Mouse (Mus musculus) granulocyte monocyte progenitor cell, adult 5-6 weeks (primary cell): Measurements from ENCODE around the gene Sval2. TPM values are rescaled to one million over a fixed set of nuclear protein-coding genes. Genes with fewer than 3 reads are reported as not detected.

Source experiments
- ATAC-seq: replicated peaks from 2 replicates; pipeline ENCODE4 v1.8.0; 2016; ENCODE audit warnings: mild to moderate bottlenecking, moderate TSS enrichment, inconsistent platforms; ENCODE audit not compliant: poor library complexity, severe bottlenecking
- total RNA-seq, 2 experiments: library from RNA; stranded (forward) in 1 of 2; stranded (reverse) in 1 of 2; fragments of 200-712, 200-1000 nt in 1 of 2; fragments of >200 nt in 1 of 2; fragmentation: Nextera tagmentation in 1 of 2; gene quantifications; 2 replicates each; pipeline ENCODE4 v1.2.3; 2014 to 2017

Gene Sval2
- not detected in 2 replicates for total RNA-seq (2014; fragmentation: Nextera tagmentation)
- not detected in 2 replicates for total RNA-seq (2017)

DNA sequence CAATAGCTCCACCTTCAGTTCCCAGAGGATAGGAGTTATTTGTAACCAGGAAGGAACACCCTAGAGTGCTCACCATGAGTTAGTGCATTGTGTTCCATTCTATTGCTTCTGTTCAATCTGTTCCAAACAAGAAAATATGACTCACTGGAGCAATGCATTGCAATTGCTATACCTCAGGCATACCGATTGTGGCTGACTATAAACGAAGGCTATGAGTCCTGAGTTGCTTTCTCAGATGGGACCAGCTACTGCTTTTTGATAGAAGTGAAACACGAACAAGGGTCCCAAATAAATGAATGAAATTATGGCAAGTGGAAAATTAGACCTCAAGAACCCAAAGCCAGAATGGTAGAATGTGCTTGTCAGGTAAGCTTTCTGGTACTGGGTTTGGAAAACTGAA lies at the start of gene Sval2:
Gene Sval2, plus strand, starts transcription at position 301 of the 400 bp plus-strand sequence.
- ATAC-seq, result no peak

DNA sequence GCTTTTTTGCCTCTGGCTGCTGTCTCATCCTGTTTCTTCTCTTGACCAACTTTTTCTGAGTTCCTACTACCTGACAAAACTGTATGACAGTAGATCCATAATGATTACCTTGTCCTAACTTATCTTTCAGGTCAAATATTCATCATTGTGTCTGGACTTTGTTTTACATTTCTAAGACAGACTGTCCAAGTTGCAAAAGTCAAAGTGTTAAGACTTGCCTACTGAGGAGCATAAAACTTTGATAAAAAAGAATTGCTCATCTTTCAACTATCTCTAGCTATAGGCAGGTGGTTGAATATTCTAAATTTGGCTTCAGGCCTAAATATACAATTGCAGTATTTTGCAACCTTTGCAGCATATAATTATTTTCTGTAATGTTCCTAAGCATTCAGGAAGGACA lies 28.7 kb upstream of the Sval2 start:
- no peak for ATAC-seq

DNA sequence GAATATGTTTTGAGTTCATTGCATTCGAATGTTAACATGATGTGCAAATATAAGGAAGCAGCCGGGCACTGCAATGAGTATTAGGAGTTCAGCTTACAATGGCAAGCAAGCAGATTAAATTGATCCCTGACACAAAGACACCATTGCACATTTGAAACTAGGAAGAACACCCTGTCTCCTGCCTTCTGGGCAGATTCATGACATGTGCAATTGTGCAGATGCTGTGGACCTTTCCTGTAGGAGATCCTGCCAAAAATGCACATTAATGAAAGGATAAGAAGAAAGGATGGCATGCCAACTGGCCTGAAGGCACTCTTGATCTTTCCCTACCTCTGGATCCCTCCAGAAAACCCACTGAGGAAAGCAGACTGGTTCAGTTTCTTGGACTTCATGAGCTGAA lies 23.3 kb upstream of the Sval2 start:
- no peak for ATAC-seq

DNA sequence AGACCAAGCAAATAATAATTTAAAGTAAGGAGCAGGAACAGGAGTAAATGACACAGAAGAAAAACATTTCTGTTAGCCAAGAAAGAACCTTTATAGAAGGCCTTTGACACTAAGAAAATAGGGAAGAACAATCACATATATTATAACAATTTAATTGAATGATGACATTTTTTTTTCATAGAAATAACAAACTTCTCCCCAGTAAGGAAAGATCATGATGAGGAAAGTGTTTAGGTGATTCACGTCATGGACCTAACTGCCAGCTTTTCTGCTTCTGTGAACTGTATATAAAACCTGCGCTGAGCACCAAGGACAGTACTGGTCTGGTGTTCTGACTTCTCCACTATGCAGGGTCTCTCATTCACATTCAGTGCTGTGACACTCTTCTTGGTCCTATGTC lies 5.6 kb upstream of the Sval2 start, which contains the start of gene Pip:
Gene Pip, plus strand, starts transcription at position 301 of the 400 bp plus-strand sequence.
- no peak for ATAC-seq

DNA sequence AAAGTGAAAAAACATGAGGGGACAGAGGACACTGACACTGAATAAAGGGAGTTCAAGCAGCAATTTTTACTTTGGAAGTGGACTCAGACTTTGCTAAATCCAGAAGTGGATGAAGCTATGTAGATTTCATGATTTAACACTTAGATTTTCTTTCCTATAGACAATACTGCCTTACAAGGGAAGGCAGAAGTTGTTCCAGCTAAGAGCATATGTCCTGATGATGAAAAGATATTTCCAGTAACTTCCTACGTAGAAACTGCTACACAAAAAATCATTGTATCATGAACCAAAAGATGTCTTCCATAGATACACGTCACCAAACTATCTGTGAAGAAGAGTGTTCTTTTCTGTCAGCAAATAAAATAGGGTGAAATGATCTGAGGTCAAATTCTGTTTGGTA lies 11.2 kb downstream of the Sval2 start:
- no peak for ATAC-seq

DNA sequence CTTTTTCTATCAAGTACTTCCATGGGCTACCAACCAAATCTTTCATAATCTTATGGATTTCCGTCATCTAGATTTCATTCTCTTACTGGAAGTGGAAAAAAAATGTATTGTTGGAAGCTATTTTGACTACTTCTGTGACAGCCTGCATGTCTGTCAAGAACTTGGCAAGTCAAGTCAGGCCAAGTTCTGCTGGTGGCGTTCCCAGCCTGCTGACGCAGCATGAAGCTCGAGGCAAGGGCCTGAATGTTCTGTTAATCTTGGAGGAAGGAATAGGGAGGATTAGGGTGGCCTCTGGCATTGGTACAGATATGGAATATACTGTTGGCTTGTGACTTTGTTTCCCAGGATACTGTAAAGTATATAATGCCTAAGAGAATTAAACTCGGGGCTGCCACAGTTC lies 58.8 kb downstream of the Sval2 start:
- no peak for ATAC-seq

Other genes starting within 250 kb of the Sval2 start
- gene Ephb6, start 247.5 kb upstream of the Sval2 start, total RNA-seq (2014; fragmentation: Nextera tagmentation), result 0.09 and 1.7 TPM in 2 replicates
- gene Ephb6, start 247.5 kb upstream of the Sval2 start, total RNA-seq (2017), result 1.2 and 5.4 TPM in 2 replicates
- gene Trpv6, start 216.6 kb upstream of the Sval2 start, total RNA-seq (2014; fragmentation: Nextera tagmentation), result not detected in 2 replicates
- not detected in 2 replicates for gene Trpv6, start 216.6 kb upstream of the Sval2 start, total RNA-seq (2017)
- gene Trpv5, start 172.2 kb upstream of the Sval2 start, total RNA-seq (2014; fragmentation: Nextera tagmentation), result not detected in 2 replicates
- not detected in 2 replicates for gene Trpv5, start 172.2 kb upstream of the Sval2 start, total RNA-seq (2017)
- not detected in 2 replicates for gene Llcfc1, start 168.6 kb upstream of the Sval2 start, total RNA-seq (2014; fragmentation: Nextera tagmentation)
- not detected in 2 replicates for gene Llcfc1, start 168.6 kb upstream of the Sval2 start, total RNA-seq (2017)
- gene Kel, start 148.7 kb upstream of the Sval2 start, total RNA-seq (2014; fragmentation: Nextera tagmentation), result 0.98 and 13.5 TPM in 2 replicates
- 0.13 and 1.7 TPM in 2 replicates for gene Kel, start 148.7 kb upstream of the Sval2 start, total RNA-seq (2017)
- gene Olfr459, start 77.8 kb upstream of the Sval2 start, total RNA-seq (2014; fragmentation: Nextera tagmentation), result not detected in 2 replicates
- not detected in 2 replicates for gene Olfr459, start 77.8 kb upstream of the Sval2 start, total RNA-seq (2017)
- not detected in 2 replicates for gene Pip, start 5.5 kb upstream of the Sval2 start, total RNA-seq (2014; fragmentation: Nextera tagmentation)
- not detected in 2 replicates for gene Pip, start 5.5 kb upstream of the Sval2 start, total RNA-seq (2017)
- not detected in 2 replicates for gene Sval1, start 98.6 kb downstream of the Sval2 start, total RNA-seq (2014; fragmentation: Nextera tagmentation)
- not detected in 2 replicates for gene Sval1, start 98.6 kb downstream of the Sval2 start, total RNA-seq (2017)
- not detected in 2 replicates for gene Sval3, start 115.2 kb downstream of the Sval2 start, total RNA-seq (2014; fragmentation: Nextera tagmentation)
- gene Sval3, start 115.2 kb downstream of the Sval2 start, total RNA-seq (2017), result not detected in 2 replicates
- not detected in 2 replicates for gene Sva, start 185.4 kb downstream of the Sval2 start, total RNA-seq (2014; fragmentation: Nextera tagmentation)
- gene Sva, start 185.4 kb downstream of the Sval2 start, total RNA-seq (2017), result not detected in 2 replicates